Mouse (Mus musculus) E14TG2a.4 (cell line): ENCODE results near the gene Ywhab.

Experiments
- CTCF ChIP-seq: conservative IDR thresholded peaks from 2 replicates; pipeline ENCODE4 v1.5.1; 2014; ENCODE audit warnings: low read length
- NANOG ChIP-seq: IDR thresholded peaks from 2 replicates; pipeline ENCODE4 v1.6.1; 2014; ENCODE audit warnings: borderline replicate concordance, low read length, mixed read lengths
- POU5F1 ChIP-seq: IDR thresholded peaks from 2 replicates; pipeline ENCODE4 v1.6.1; 2014; ENCODE audit warnings: low read length, borderline replicate concordance

DNA sequence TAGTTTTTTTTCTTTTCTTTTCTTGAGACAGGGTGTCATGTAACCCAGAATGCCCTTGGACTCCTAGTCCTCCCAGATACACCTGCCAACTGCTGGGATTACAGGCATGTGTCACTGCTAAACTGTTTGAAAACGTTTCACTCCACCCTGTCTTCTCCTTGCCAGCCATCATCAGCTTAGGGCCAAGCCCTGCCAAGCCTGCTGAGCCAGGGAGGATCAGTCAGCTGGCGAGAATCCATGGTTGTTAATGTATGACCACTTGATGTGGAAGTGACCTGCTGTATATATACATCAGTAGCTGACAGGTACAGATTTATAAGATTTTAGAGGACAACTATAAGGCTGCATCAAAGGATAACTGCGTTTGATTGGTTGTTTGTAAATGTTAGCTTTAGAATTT, 24.4 kb upstream of the Ywhab start:
- TF ChIP-seq CTCF = no peak
- TF ChIP-seq NANOG = no peak
- TF ChIP-seq POU5F1 = no peak
